Mouse (Mus musculus): ENCODE data around the gene Plekha8.

DNA sequence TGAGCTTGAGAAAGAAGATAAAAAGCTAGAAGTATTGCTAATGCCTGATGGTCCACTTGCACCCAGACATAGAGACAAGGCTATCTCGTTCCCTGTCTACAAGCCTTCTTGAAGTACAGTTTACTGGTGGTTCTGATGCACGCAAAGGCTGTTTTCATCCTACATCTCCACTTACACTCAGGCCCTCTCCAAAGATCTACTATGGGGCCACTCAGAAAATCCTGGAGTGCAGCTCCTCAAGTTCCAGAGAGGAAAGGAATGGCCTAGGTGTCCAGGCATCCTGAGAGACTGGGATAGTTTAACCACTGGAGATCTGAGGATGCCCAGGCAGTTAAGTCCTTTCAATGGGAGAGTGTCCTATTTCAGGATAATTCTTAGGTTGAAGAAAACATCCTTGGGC is 4.2 kb upstream of the Plekha8 start:
- TF ChIP-seq HCFC1 (IDR thresholded peaks at IDR 0.05; ENCODE audit: borderline replicate concordance, insufficient read depth, low read length) (no peak), CHD2 (IDR thresholded peaks at IDR 0.05; ENCODE audit: low read depth, low read length) (no peak), ZC3H11A (IDR thresholded peaks at IDR 0.05; ENCODE audit: borderline replicate concordance, low read depth, low read length) (no peak), ZNF384 (IDR thresholded peaks at IDR 0.05; ENCODE audit: low read depth, low read length) (no peak), MAFK (IDR thresholded peaks at IDR 0.05; ENCODE audit: insufficient read depth, low read depth, low read length) (no peak)
